Mouse (Mus musculus): ENCODE measurements around the gene Taok1.
A peak's percentile ranks its signal among the peaks of the same experiment; 100 is the strongest.
"Not testable (repeated sequence)": the region's sequence is repeated elsewhere in the genome, so short reads cannot be mapped to it uniquely, and the experiment has no call there.

Gene Taok1

DNA sequence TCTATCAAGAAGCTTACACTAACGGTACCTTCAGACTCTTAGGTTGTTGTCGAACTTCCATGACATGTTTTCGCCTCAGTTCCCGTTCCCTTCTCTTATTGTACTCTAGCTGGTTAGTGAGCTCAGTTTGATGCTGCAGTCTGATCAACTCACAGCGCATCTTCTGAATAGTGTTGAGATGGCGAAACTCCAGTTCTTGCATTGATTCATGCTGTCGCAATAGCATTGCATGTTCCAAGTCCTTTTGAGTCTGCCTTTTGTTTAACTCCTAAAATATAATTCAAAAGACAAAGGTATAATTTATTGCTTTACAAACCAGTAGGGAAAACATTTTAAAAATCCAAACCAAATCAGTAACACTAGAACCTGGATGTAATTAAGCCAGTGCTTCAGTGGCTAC, 62.4 kb downstream of the Taok1 start:
- no peak for DNase-seq

DNA sequence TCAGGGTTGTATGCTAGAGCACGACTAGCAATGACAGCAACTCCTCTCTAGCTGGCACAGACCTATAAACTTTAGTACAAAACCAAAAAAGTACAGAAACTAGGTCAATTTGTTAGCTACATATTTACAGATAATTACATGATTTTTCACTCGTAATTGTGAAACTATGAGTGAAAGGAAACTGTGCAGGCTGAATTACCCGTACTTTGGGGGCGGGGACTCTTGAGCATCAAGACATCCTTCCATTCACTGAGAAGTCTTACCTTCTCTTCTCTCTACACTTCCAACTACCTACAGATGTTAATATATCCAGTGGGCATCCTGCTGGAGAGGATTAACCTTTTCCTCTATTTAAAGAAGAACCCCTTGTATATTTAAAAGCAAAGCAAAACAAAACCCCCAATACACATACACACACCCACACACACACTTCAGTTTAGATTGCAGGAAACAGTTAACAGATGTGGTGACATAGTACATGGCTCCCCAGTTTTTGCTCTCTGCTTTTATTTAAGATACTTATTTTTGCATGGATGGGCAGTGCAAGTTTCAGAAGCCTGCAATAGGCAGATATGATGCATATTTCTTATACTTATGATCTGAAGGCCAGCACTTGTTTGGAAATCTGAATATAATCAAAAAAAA, 75.3 kb downstream of the Taok1 start:
- no peak for DNase-seq

- no peak for DNase-seq
Measured at GRCm38 (mm10) chr11:77530862-77531261, 76.8 kb downstream of the Taok1 start.

DNA sequence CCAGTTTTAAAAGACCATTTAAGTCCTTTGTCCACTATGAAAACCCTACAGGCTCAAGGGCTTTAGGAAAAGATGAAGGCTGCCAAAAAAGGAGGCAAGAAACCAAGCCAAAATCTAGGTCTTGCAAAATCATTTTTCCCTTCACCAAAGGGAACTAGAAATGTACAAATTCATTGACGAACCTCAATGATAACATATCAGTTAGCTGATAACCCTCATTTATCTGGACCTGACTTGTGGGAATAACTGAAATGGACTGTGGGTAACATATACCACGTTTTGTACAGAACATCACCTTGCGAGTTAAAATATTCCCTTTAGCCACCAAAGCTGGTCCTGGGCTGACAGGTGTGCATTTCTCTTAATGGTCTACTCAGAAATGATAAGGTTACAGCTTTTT, 78.0 kb downstream of the Taok1 start:
- no peak for DNase-seq

GRCm38 (mm10) chr11:77528420-77528819, 79.2 kb downstream of the Taok1 start:
- not testable (repeated sequence) for DNase-seq

- no peak for DNase-seq
Measured at GRCm38 (mm10) chr11:77525804-77526486, 81.7 kb downstream of the Taok1 start.

- DNase-seq: peak; percentile 75
Measured at GRCm38 (mm10) chr11:77520601-77521529, 86.8 kb downstream of the Taok1 start.

- DNase-seq: peak; percentile 86
Measured at GRCm38 (mm10) chr11:77519043-77519442, 88.6 kb downstream of the Taok1 start, which contains the start of gene Gm10392. Gm10392 (minus strand) TSS chr11:77519198.

DNA sequence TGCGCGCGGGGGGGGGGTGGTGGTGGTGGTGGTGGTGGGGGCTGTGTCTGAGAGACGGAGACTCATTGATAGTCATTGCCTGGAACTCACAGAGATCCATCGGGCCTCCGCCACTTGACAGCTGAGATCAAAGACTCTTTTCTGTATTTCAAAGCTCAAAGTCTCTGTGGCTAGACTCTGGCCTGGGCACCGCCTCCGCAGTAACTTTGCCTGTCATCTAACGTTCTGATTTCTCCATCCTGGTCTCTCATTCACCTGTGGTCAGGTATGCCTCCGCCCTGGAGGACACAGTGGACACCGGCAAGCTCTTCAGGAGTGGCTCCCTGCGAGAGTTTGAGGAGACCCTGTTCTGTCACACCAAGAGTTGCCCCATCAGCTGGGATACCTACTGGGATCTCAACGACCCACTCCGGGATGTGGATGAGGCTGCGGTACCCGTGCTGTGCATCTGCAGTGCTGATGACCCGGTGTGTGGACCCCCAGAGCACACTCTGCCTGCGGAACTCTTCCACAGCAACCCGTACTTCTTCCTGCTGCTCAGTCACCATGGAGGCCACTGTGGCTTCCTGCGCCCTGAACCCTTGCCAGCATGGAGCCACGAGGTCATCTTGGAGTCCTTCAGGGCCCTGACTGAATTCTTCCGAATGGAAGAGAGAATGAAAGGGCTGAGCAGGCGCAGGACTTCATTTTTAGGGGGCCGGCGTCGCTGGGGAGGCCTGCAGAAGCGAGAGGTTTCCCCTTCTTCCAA, 89.4 kb downstream of the Taok1 start:
- peak; percentile 65 for DNase-seq

GRCm38 (mm10) chr11:77516553-77517425, 90.8 kb downstream of the Taok1 start:
- no peak for DNase-seq

DNA sequence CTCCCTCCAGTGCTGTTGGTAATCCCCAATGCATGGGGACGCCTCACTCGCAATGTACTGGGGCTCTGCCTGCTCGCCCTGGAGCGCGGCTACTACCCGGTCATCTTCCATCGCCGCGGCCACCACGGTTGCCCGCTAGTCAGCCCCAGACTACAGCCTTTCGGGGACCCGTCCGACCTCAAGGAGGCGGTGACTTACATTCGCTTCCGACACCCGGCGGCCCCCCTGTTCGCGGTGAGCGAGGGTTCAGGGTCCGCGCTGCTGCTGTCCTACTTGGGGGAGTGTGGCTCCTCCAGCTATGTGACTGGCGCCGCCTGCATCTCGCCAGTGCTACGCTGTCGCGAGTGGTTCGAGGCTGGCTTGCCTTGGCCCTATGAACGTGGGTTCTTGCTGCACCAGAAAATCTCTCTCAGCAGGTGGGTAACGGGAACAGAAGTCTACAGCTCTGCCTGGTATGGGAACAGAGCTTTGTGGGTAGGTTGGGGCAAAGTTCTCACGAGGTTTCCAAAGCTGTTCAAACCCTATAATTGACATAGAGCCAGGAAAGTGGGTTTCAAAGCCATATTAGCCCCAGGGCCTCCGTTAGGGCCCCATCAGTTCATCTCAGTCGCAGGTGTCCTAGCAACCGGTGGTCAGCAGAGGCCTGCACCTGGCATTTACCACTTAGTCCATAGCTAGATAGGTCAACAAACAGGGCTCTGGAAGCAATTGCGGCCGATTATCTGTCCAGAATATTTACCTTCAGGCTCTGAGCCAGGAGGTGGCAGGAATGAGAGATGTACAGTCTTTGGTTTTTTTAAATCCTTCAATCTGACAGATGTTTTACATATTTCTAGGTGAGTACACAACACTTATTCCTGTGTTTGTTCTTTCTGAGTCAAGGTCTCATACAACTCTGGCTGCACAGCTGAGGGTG, 91.7 kb downstream of the Taok1 start, which contains the start of gene Trp53i13:
Trp53i13 (minus strand) TSS at position 344 of the 916 bp plus-strand sequence.
- peak; percentile 68 for DNase-seq

DNA sequence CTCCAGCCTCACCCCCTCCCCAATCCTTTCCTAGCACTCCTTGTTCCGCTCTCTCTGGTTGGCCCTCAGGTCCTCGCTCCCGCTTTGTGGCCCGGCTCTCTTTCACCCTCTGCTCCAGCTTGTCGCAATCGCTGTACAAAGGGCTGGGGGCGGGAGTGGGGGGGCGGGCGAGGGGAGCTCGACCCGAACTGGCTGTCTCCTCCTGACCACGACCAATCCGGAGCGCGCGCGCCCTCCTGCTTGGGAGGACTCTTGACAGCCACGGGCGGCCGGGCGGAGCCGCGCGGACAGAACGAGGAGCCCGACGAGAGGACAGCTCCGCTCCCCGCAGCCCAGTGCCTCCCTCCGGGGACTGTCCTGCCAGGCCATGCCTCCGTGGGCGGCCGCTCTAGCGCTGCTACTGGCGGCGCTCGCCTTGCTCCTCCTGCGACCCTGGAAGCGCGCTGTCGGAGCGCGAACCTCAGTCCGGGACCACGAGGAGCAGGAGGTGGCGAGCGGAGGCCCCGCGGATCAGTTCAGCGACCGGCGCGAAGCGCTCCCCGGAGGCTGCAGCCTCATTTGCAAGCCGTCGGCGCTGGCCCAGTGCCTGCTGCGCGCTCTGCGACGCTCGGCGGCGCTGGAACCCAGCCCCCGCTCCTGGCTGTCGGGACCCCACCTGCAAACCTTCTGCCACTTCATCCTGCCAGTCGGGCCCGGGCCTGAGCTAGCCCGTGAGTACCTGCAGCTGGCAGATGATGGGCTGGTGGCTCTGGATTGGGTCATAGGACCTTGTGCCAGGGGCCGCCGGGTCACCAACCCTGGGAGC, 92.6 kb downstream of the Taok1 start, which contains the start of gene Abhd15:
Abhd15 (plus strand) TSS at position 290 of the 805 bp plus-strand sequence.
- peak; percentile 80 for DNase-seq

DNA sequence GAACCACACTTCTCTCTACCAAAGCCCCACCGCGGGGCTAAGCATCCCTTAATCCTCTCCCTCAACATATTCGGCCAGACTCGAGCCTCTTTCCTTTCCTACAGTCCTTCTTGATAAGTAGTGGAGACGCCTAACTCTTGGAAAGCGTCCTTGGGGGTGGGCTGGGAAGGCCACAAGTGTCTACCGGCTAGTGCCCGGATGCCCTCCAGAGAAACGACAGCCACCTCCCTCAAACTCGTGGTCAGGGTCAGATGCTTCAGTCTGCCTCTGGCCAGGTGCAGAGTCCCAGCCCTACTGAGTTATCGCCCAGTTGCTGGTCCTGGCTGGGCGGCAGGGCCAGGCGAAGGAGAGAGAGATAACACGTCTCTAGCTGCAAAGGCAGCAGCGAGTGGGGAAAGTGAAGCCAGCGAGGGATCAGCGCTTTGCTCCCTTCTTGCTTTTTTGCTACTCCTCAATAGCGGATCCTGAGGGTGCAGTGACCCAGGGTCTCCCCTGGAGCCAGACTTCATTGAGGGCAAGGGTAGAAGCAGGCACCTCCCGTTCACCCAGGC, 93.3 kb downstream of the Taok1 start:
- DNase-seq: no peak

DNA sequence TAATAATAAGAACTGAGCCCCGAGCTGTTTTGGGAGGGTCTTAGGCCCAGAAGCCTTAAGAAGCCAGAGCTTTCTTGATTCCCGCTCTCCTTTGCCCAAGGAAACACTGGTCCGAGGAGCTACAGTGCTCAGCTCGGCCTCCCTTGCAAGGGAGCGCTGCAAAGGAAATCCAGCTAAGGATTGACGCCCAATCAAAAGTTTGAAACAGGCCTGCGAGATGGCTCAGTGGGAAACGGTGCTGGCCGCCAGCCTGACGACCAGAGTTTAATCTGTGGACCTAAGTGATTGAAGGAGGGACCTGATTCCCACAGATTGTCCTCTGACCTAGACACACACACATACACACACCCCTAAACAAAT, 93.8 kb downstream of the Taok1 start:
- no peak for DNase-seq

DNA sequence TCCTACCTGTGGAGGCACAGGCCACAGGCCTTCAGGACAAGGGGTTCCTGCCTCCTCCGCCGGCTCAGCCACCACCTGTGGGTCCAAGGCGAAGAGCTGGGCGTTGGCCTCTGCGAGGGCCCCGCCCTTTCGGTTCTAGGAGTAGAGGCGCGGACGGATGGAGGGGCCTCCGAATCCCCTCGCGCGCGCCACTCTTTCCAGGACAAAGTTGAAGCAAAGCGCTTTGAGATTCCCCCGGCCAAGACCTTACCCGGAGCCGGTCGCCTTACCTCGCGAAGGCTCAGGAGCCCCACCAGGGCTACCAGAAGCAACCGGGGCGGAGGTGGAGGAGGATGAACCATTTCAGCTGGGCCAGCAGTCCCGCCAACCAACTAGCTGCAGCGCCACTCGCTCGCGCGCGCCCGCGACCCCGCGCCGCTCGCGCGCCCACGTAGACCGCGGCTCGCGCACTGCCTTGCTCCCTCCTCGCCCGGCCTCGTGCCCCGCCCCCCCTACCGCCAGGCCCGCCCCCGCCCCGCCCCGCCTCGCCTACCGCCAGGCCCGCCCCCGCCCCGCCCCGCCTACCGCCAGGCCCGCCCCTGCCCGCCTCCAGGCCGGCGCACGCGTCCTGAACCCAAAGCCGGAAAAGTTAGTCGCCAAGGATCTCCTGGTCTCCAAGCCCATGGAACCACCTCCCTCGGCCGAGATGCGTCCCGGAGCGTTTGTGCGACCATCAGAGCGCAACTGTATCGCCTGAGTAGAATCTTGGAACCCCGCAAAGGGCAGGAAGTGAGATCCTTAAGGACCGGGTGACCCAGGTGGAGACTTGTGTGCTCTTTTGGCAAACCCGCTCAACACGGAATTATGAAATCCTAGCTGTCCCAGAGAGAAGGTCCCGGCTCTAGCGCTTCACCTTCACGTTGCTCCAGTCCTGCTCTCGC, 94.5 kb downstream of the Taok1 start:
- peak; percentile 91 for DNase-seq

DNA sequence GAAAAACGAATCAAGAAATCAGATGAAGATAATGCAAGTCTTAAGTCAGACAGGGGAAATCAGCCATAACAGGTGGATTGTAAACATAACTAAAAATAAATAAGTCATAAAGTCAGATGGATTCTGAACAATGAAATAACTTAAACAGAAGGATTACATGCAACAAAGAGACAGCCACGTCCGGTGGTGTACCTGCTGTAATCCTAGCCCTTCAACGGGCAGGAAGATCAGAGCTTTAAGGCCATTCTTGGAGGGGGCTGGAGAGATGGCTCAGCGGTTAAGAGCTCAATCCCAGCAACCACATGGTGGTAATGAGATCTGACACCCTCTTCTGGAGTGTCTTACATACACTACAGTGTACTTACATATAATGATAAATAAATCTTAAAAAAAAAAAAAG, 96.3 kb downstream of the Taok1 start:
- DNase-seq: no peak

DNA sequence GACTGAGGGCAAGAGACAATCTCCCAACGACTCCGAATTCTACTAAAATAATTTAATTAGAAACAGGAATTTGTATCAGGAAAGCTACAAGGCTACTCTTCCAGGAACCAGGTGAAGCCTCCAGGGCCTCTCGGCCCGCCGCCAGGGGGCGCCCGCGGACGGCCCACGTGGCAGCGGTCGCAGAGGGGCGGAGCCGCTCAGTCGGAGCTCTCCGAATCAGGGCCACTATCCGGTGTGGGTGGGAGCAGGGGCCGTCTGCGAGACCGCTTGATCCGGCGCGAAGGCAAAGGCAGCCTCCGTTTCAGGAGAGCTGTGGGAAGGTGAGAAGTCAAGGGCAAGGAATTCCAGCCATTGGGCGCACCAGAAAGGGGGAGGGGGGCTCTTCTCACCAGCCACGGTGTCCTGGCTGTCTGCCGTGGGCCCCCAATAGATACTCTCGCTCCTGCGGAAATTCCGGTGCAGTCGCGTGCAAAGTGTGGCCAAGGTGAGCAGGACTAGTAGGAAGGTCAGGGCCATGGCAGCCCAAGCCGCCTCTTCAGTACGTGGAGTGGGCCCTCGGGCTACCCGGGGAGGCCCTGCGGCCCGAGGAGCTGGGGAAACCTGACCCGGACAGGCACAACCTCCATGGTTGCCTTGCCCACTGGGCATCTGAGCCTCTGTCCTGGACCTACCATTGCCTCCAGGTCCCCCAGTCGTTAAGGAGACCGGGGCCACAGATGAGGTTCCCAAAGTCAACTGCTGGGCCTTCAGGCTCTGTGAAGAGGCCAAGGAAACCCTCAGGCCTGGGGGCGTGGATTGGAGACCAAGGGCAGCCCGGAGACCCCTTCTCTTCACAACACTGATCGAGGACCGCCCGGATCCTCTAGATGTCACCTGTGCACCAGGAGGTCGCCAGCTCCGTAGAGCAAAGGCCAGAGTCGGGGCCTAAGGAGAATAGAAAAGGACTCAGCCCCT, 99.3 kb downstream of the Taok1 start:
- DNase-seq: peak; percentile 92

All from thymus, postnatal 14 days (tissue).